Mouse (Mus musculus) hindbrain, postnatal 0 days (tissue): ENCODE data around the gene Elfn2. TPM values are rescaled to one million over a fixed set of nuclear protein-coding genes. Genes with fewer than 3 reads are reported as not detected.
A peak's percentile ranks its signal among the peaks of the same experiment; 100 is the strongest.

Experiments used
- ATAC-seq: fragments of 200-750 bp; cut with Nextera tagmentation; 2 replicates; pipeline ENCODE4 v1.8.0; 2017; ENCODE audit warnings: mild to moderate bottlenecking, moderate TSS enrichment, moderate library complexity
- DNase-seq: peaks from one replicate; pipeline ENCODE4 v3.0.0-alpha.2; 2015; ENCODE audit warnings: low spot score
- H3K27ac ChIP-seq: fragments of 300-500 bp; sonication (generic); 2 replicates; pipeline ENCODE4 v1.5.1; 2014; ENCODE audit warnings: mild to moderate bottlenecking
- H3K27me3 ChIP-seq: fragments of 300-500 bp; sonication (generic); 2 replicates; pipeline ENCODE4 v1.6.1; 2014; ENCODE audit warnings: low read length, mixed read lengths; ENCODE audit not compliant: insufficient read depth
- H3K36me3 ChIP-seq: fragments of 300-500 bp; sonication (generic); 2 replicates; pipeline ENCODE4 v1.6.1; 2014; ENCODE audit warnings: low read length, mixed read lengths; ENCODE audit not compliant: insufficient read depth
- H3K4me1 ChIP-seq: fragments of 300-500 bp; sonication (generic); 2 replicates; pipeline ENCODE4 v1.6.1; 2014; ENCODE audit warnings: antibody characterized with exemption, low read length, mixed read lengths; ENCODE audit not compliant: insufficient read depth
- H3K4me2 ChIP-seq: fragments of 300-500 bp; sonication (generic); 2 replicates; pipeline ENCODE4 v1.6.1; 2014; ENCODE audit warnings: low read depth, mild to moderate bottlenecking, low read length, moderate library complexity, mixed read lengths
- H3K4me3 ChIP-seq: fragments of 300-500 bp; sonication (generic); 2 replicates; pipeline ENCODE4 v1.5.1; 2014; ENCODE audit warnings: low read length
- H3K9ac ChIP-seq: fragments of 300-500 bp; sonication (generic); replicated peaks from 2 replicates; pipeline ENCODE4 v1.6.1; 2014; ENCODE audit warnings: mild to moderate bottlenecking, low read length, moderate library complexity, mixed read lengths
- H3K9me3 ChIP-seq: fragments of 300-500 bp; sonication (generic); 2 replicates; pipeline ENCODE4 v1.6.1; 2016; ENCODE audit warnings: low read length, mixed read lengths
- CTCF ChIP-seq: IDR thresholded peaks from 2 replicates; pipeline ENCODE4 v1.5.1; 2016; ENCODE audit warnings: antibody characterized with exemption, control low read depth, low read depth
- WGBS: fragments of 180-500 bp; shearing (Covaris S2); extraction: QIAGEN DNeasy Blood & Tissue Kit; methylation state at CpG from one replicate; pipeline ENCODE4 v1.1.7; 2014; 5-methylcytosine and 5-hydroxymethylcytosine counted together
- polyA plus RNA-seq: library from polyadenylated mRNA; unstranded; fragments of >200 nt; fragmentation: Nextera tagmentation; extraction: Ambion mirVana; gene quantifications from 2 replicates; pipeline ENCODE4 v1.2.1, GENCODE M21; 2015
- total RNA-seq: library from RNA; depleted of rRNA; stranded (reverse); fragments of >200 nt; gene quantifications from 2 replicates; pipeline ENCODE4 v1.2.3, GENCODE M21; 2014; rRNA removed

The Elfn2 gene
- total and polyA plus RNA-seq, 2 experiments from 2014 or later: 9.1 to 40.9 TPM

DNA sequence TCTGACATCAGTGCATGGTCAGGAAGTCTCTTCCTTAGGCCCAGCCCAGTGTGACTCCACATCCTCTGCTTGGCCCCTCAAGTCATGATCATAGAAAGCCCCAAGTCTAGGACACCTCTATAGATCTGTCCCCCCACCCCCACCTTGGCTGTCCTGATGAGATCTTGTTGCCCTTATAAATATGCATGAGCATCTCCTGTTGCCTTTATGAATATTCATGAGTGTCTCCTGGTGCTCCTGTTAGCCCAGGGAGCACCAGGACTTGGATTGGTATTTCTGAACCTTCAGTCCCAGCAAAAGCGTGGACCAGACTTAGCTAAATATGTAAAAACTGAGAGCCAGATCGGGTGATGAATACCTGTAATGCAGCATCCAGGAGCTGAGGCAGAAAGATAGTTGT lies 86.2 kb downstream of the Elfn2 start:
- Histone ChIP-seq H3K4me1 (peaks cover 28% of the 10 kb centered on the region; the same call in 1 of the 2 replicates), H3K9me3 (no peaks in the 10 kb centered on the region), H3K9ac (no peak overlapping the region), H3K27ac (no peak overlapping the region), H3K27me3 (no peaks in the 10 kb centered on the region), H3K36me3 (no peaks in the 10 kb centered on the region), H3K4me2 (no peak overlapping the region), H3K4me3 (no peak overlapping the region)
- 51% methylated on average over 2 of the region's 2 CpGs for WGBS
- TF ChIP-seq CTCF: no peak
- ATAC-seq: no peak
- no peak for DNase-seq

DNA sequence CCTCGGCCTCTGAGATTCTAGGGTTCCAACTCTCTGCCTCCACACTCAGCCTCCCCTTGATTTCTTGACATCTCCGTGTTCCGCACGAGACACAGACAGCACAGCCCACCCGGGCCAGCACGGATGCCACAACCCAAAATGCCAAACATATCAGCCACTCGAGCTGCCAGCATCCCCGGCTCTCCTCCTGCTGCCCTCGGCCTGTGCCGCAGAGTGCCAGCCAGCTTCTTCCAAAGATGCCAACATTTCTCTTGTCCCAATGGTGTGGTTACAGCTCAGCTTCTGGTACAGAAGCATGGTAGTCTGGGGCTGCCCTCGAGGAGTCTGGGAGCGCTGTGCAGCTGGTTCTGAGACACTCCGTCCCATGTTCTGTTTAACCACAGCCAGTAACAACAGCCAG lies 92.3 kb downstream of the Elfn2 start:
- Histone ChIP-seq H3K27ac (no peak overlapping the region), H3K36me3 (no peaks in the 10 kb centered on the region), H3K27me3 (no peaks in the 10 kb centered on the region), H3K4me1 (no peaks in the 10 kb centered on the region), H3K4me3 (no peak overlapping the region), H3K9ac (no peak overlapping the region), H3K9me3 (no peaks in the 10 kb centered on the region), H3K4me2 (no peak overlapping the region)
- 72% methylated on average over 13 of the region's 13 CpGs for WGBS
- DNase-seq (no peak), ATAC-seq (no peak)
- TF ChIP-seq CTCF: no peak

GRCm38 (mm10) chr15:78624961-78625360 lies 93.6 kb downstream of the Elfn2 start:
- Histone ChIP-seq H3K4me3 (no peak overlapping the region), H3K4me2 (no peak overlapping the region), H3K27ac (peak overlapping the region; percentile 42; the same call in 1 of the 2 replicates), H3K27me3 (no peaks in the 10 kb centered on the region), H3K4me1 (no peaks in the 10 kb centered on the region), H3K36me3 (no peaks in the 10 kb centered on the region), H3K9ac (no peak overlapping the region), H3K9me3 (no peaks in the 10 kb centered on the region)
- WGBS: 44% methylated on average over 3 of the region's 3 CpGs
- no peak for TF ChIP-seq CTCF
- DNase-seq (no peak), ATAC-seq (no peak)

DNA sequence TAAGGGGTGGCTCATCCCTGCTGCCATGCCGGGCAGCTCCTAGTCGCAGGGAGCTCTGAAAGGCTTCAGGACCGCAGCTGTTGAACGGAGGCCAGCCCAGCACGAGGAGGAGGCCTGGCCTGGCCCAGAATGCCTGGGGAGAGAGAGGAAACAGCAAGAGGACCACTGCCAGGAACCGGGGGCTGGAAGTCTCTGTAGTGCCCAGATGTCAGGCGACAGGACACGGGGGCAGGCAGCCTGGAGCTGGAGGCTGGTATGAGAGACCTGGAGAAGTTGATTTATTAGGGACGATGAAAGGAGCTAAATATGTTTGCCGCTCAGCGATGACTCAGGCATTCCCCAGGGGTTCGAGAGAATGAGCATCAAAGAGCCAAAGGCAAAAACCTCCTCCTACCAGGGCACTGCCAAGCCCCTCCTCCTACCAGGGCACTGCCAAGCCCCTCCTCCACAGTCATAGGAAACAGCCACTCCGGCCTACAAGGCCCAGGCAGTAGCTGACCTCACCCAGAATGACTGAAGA lies 94.1 kb downstream of the Elfn2 start:
- Histone ChIP-seq H3K4me1 (no peaks in the 10 kb centered on the region), H3K27me3 (no peaks in the 10 kb centered on the region), H3K4me2 (no peak overlapping the region), H3K36me3 (no peaks in the 10 kb centered on the region), H3K4me3 (no peak overlapping the region), H3K9me3 (no peaks in the 10 kb centered on the region), H3K27ac (peak overlapping the region; percentile 3; the same call in 1 of the 2 replicates), H3K9ac (no peak overlapping the region)
- no peak for TF ChIP-seq CTCF
- ATAC-seq: peak; percentile 86
- WGBS: 12% methylated on average over 13 of the region's 13 CpGs
- peak; percentile 86 for DNase-seq

DNA sequence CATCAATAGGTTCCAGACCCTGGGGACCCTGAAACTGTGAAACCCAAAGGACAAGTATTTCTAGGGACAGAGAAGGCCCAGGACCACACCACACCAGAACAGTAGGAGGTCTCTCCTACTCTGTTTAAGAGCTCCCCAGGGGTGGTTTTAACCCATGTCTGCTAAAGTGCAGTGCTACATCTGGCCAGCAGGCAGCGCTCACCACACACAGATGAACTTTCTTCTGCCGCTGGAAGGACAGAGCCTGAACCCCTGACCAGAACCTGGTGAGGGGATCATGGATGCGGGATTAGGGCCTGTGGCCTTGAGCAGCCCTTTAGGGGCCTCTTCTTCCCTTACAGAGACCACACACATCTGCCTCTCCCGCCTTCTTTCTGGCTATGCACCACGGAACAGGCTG lies 95.1 kb downstream of the Elfn2 start:
- DNase-seq (peak; percentile 85), ATAC-seq (0 out of 2 replicates have a peak, but pooled peaks have one; percentile 25)
- peak; percentile 97 for TF ChIP-seq CTCF
- no peak overlapping the region for H3K9ac ChIP-seq
- H3K9me3 ChIP-seq: no peaks in the 10 kb centered on the region
- H3K4me1 ChIP-seq: no peaks in the 10 kb centered on the region
- no peaks in the 10 kb centered on the region for H3K27me3 ChIP-seq
- H3K27ac ChIP-seq: no peak overlapping the region
- no peak overlapping the region for H3K4me3 ChIP-seq
- WGBS: 16% methylated on average over 5 of the region's 5 CpGs
- H3K4me2 ChIP-seq: no peak overlapping the region
- no peaks in the 10 kb centered on the region for H3K36me3 ChIP-seq

Other genes with a start within 250 kb of the Elfn2 start
- gene Il2rb, start 223.5 kb downstream of the Elfn2 start, total RNA-seq: 0.10 and 0.29 TPM in 2 replicates
- gene Il2rb, start 223.5 kb downstream of the Elfn2 start, polyA plus RNA-seq: 0.40 and 0.58 TPM in 2 replicates
- 3.1 and 6.1 TPM in 2 replicates for gene C1qtnf6, start 187.4 kb downstream of the Elfn2 start, total RNA-seq
- gene C1qtnf6, start 187.4 kb downstream of the Elfn2 start, polyA plus RNA-seq: 10.0 and 10.2 TPM in 2 replicates
- gene Sstr3, start 174.1 kb downstream of the Elfn2 start, total RNA-seq: 3.1 and 4.0 TPM in 2 replicates
- gene Sstr3, start 174.1 kb downstream of the Elfn2 start, polyA plus RNA-seq: 0.97 and 1.0 TPM in 2 replicates
- 2.0 and 3.4 TPM in 2 replicates for gene Rac2, start 146.0 kb downstream of the Elfn2 start, total RNA-seq
- 5.0 and 6.8 TPM in 2 replicates for gene Rac2, start 146.0 kb downstream of the Elfn2 start, polyA plus RNA-seq
- gene Cyth4, start 121.7 kb downstream of the Elfn2 start, total RNA-seq: 6.4 and 6.8 TPM in 2 replicates
- gene Cyth4, start 121.7 kb downstream of the Elfn2 start, polyA plus RNA-seq: 5.7 and 7.2 TPM in 2 replicates
- gene Mfng, start 54.7 kb upstream of the Elfn2 start, total RNA-seq: 12.7 and 15.2 TPM in 2 replicates
- gene Mfng, start 54.7 kb upstream of the Elfn2 start, polyA plus RNA-seq: 16.6 and 17.9 TPM in 2 replicates
- 0.94 and 1.4 TPM in 2 replicates for gene Card10, start 84.3 kb upstream of the Elfn2 start, total RNA-seq
- 2.3 and 2.6 TPM in 2 replicates for gene Card10, start 84.3 kb upstream of the Elfn2 start, polyA plus RNA-seq
- 20.6 and 22.5 TPM in 2 replicates for gene Cdc42ep1, start 123.9 kb upstream of the Elfn2 start, total RNA-seq
- gene Cdc42ep1, start 123.9 kb upstream of the Elfn2 start, polyA plus RNA-seq: 18.1 TPM in 2 replicates
- gene Lgals2, start 136.8 kb upstream of the Elfn2 start, total RNA-seq: not detected in 2 replicates
- gene Lgals2, start 136.8 kb upstream of the Elfn2 start, polyA plus RNA-seq: not detected in 2 replicates
- gene Gga1, start 158.4 kb upstream of the Elfn2 start, total RNA-seq: 40.0 and 47.1 TPM in 2 replicates
- 40.1 and 41.2 TPM in 2 replicates for gene Gga1, start 158.4 kb upstream of the Elfn2 start, polyA plus RNA-seq
- 0.72 TPM in 1 of 2 replicates, not detected in the other for gene Gm49510, start 180.9 kb upstream of the Elfn2 start, total RNA-seq
- gene Gm49510, start 180.9 kb upstream of the Elfn2 start, polyA plus RNA-seq: not detected in 2 replicates
- 2.4 and 6.2 TPM in 2 replicates for gene Sh3bp1, start 181.0 kb upstream of the Elfn2 start, total RNA-seq
- 4.4 and 5.5 TPM in 2 replicates for gene Sh3bp1, start 181.0 kb upstream of the Elfn2 start, polyA plus RNA-seq
- 300 and 339 TPM in 2 replicates for gene Pdxp, start 195.1 kb upstream of the Elfn2 start, total RNA-seq
- 124 and 141 TPM in 2 replicates for gene Pdxp, start 195.1 kb upstream of the Elfn2 start, polyA plus RNA-seq
- 67.6 and 91.5 TPM in 2 replicates for gene Lgals1, start 208.0 kb upstream of the Elfn2 start, total RNA-seq
- 141 and 144 TPM in 2 replicates for gene Lgals1, start 208.0 kb upstream of the Elfn2 start, polyA plus RNA-seq
- gene Nol12, start 216.2 kb upstream of the Elfn2 start, total RNA-seq: 4.7 and 8.8 TPM in 2 replicates
- 54.8 and 56.4 TPM in 2 replicates for gene Nol12, start 216.2 kb upstream of the Elfn2 start, polyA plus RNA-seq
- gene Triobp, start 229.0 kb upstream of the Elfn2 start, total RNA-seq: 42.0 and 57.6 TPM in 2 replicates
- 19.0 and 20.7 TPM in 2 replicates for gene Triobp, start 229.0 kb upstream of the Elfn2 start, polyA plus RNA-seq